Mouse (Mus musculus) hindbrain, embryonic 15.5 days (tissue): ENCODE results near the gene Cox6a1. TPM values are rescaled to one million over a fixed set of nuclear protein-coding genes. Genes with fewer than 3 reads are reported as not detected.
A peak's percentile ranks its signal among the peaks of the same experiment; 100 is the strongest.
"Not testable (repeated sequence)": the region's sequence is repeated elsewhere in the genome, so short reads cannot be mapped to it uniquely, and the experiment has no call there.

Experiments used
- ATAC-seq: fragments of 200-750 bp; cut with Nextera tagmentation; 2 replicates; pipeline ENCODE4 v1.8.0; 2017; ENCODE audit warnings: low read depth, moderate number of reproducible peaks, moderate TSS enrichment; ENCODE audit not compliant: low FRiP score
- H3K27ac ChIP-seq: fragments of 300-500 bp; sonication (generic); replicated peaks from 2 replicates; pipeline ENCODE4 v1.5.1; 2015; ENCODE audit warnings: mild to moderate bottlenecking, inconsistent platforms
- H3K27me3 ChIP-seq: fragments of 300-500 bp; sonication (generic); 2 replicates; pipeline ENCODE4 v1.6.1; 2015; ENCODE audit warnings: control low read depth, inconsistent platforms
- H3K36me3 ChIP-seq: fragments of 300-500 bp; sonication (generic); 2 replicates; pipeline ENCODE4 v1.6.1; 2015; ENCODE audit warnings: control low read depth, inconsistent platforms
- H3K4me1 ChIP-seq: fragments of 300-500 bp; sonication (generic); replicated peaks from 2 replicates; pipeline ENCODE4 v1.6.1; 2015; ENCODE audit warnings: control low read depth, inconsistent platforms
- H3K4me2 ChIP-seq: fragments of 300-500 bp; sonication (generic); 2 replicates; pipeline ENCODE4 v1.6.1; 2015; ENCODE audit warnings: moderate library complexity, mild to moderate bottlenecking, inconsistent platforms
- H3K4me3 ChIP-seq: fragments of 300-500 bp; sonication (generic); 2 replicates; pipeline ENCODE4 v1.5.1; 2015; ENCODE audit warnings: mild to moderate bottlenecking, inconsistent platforms
- H3K9ac ChIP-seq: fragments of 300-500 bp; sonication (generic); 2 replicates; pipeline ENCODE4 v1.6.1; 2015; ENCODE audit warnings: inconsistent platforms
- H3K9me3 ChIP-seq: fragments of 300-500 bp; sonication (generic); 2 replicates; pipeline ENCODE4 v1.6.1; 2016; ENCODE audit warnings: control low read depth, inconsistent platforms
- WGBS: fragments of 180-500 bp; shearing (Covaris S2); methylation state at CpG from one replicate; pipeline ENCODE4 v1.1.7; 2015; 5-methylcytosine and 5-hydroxymethylcytosine counted together
- polyA plus RNA-seq: library from polyadenylated mRNA; unstranded; fragments of >200 nt; fragmentation: Nextera tagmentation; extraction: Ambion mirVana; gene quantifications from 2 replicates; pipeline ENCODE4 v1.2.1, GENCODE M21; 2015

Gene Cox6a1
- 1,223 and 1,255 TPM in 2 replicates for polyA plus RNA-seq

DNA sequence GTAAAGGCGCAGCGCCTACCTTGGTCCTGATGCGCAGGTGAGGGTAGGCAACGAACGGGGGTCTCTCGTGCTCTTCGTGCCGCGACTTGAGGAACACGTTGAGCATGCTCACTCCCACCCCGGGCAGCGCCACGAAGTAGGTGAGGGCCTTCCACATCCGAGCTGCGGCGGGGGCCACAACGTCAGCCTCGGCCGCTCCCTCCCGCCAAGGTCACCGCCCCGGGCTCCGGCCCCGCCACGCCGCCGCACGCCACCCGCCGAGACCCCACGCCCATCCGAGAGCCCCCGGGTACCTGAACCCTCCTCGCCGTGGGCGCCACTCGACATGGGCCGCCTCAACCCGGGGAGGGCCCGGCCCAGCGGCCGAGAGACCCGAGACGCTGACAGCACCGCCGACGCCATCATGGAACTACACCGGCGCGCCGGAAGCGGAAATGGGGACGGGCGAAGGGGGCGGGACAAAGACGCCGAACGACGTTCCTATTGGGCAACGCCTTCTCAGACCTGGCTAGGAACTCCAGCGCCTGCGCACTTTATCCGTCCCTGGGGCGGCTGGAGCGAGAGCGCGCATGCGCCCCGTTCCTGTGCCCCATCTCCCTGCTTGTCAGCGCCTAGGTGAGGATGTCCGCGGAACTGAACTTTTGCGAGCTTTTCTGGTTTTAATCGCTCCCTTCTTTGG lies at the start of gene Cox6a1:
Gene Cox6a1, minus strand, starts transcription at position 436 of the 679 bp plus-strand sequence.
- Histone ChIP-seq H3K4me3 (peak within 1 kb of the TSS; percentile 97), H3K9me3 (no peaks in the 10 kb centered on the region), H3K9ac (peak within 1 kb of the TSS; percentile 93), H3K4me1 (peaks cover 19% of the 10 kb centered on the region), H3K27me3 (no peaks in the 10 kb centered on the region), H3K36me3 (peaks cover 25% of the 10 kb centered on the region), H3K27ac (peak within 1 kb of the TSS; percentile 84), H3K4me2 (peak within 1 kb of the TSS; percentile 87)
- WGBS, result under 1% methylated on average over 73 of the region's 74 CpGs
- peak; percentile 96 for ATAC-seq

DNA sequence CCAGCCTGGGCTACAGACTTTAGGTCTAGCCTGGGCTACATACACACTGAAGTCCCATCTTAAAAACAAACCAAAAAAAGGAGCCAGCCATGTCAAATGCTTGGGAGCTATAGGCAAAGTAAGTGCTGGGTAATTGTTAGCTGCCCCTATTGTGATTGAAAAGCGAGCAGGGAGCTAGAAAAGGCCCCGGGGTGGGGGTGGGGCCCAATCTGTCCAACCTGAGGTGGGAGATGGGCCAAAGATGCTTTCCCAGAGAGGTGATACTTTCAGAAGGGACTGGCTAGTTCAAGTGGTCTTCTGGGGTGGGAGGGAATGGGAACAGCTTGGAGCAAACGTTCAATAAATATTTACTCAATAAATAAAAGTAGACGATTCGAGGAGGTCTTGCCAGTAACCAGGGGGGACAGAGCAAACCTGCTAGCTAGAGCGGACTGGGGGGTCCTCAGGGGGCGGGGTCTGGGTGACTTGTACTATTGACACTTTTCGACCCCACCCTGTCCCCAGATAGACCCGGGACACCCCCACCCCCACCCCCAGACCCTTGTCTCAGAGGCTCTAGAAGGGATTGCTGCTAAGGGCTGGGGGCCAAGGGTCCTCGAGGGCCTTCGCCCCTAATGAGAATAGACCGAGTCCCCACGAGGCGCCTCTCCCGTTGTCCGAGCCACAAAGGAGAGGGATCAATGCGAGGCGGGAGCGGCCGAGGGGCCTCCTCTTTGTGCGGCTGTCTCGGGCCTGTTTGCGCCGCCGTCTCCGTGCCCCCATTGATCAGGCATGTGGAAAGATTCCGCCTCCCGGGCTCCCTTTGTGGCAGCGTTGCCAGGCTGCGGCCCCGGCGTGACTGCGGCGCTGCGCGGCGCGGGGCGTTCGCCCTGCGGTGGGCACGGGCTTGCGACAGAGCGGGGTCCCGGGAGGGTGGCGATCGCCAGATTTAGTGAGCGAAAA lies 49.3 kb upstream of the Cox6a1 start:
- ATAC-seq, result peak; percentile 81
- no peaks in the 10 kb centered on the region for H3K36me3 ChIP-seq
- H3K27me3 ChIP-seq, result no peaks in the 10 kb centered on the region
- WGBS, result 2% methylated on average over 47 of the region's 48 CpGs
- no peaks in the 10 kb centered on the region for H3K9me3 ChIP-seq
- H3K27ac ChIP-seq, result peak overlapping the region; percentile 80
- H3K4me3 ChIP-seq, result peak overlapping the region; percentile 37
- peaks cover 13% of the 10 kb centered on the region for H3K4me1 ChIP-seq
- peak overlapping the region; percentile 84 for H3K4me2 ChIP-seq
- peak overlapping the region; percentile 43 for H3K9ac ChIP-seq

DNA sequence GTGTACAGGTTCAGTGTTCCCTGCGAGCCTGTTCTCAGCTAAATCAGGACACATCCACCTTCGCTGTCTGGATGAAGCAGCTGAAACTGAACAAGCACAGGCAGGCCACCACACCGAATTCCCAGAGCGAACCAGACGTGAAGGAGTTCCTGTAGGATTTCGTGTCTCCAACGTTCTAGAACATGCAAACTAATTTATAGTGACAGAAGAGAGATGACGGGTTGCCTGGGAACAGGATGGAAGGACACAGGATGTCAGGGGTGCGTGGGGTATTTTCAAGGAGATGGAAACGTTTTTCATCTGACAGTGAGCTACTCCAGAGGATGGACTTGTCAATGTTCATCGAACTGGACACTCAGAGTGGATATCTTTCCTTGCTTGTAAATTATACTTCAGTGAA lies 47.9 kb upstream of the Cox6a1 start:
- H3K27ac ChIP-seq, result no peak overlapping the region
- H3K4me3 ChIP-seq, result no peak overlapping the region
- no peak overlapping the region for H3K9ac ChIP-seq
- no peaks in the 10 kb centered on the region for H3K27me3 ChIP-seq
- no peak overlapping the region for H3K4me2 ChIP-seq
- H3K36me3 ChIP-seq, result no peaks in the 10 kb centered on the region
- no peaks in the 10 kb centered on the region for H3K9me3 ChIP-seq
- WGBS, result 52% methylated on average over 11 of the region's 11 CpGs
- H3K4me1 ChIP-seq, result peaks cover 13% of the 10 kb centered on the region
- ATAC-seq, result no peak

DNA sequence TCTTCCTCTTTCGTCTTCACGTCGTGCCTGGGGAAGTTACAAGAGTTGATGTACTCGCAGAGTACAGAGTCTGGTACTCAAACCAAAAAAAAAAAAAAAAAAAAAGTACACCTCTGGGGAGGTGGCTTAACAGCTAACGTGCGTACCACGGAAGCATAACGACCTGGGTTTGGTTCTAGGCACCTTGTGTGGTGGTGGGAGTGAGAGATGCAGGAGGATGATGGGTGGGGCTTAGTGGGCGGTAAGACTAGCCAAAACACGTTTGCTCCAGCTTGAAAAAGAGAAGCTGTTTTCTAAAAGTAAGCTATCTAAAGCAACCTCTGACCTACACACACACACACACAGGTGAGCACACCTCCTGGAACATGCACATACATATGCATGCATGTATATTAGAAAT lies 46.1 kb upstream of the Cox6a1 start:
- ATAC-seq, result no peak

DNA sequence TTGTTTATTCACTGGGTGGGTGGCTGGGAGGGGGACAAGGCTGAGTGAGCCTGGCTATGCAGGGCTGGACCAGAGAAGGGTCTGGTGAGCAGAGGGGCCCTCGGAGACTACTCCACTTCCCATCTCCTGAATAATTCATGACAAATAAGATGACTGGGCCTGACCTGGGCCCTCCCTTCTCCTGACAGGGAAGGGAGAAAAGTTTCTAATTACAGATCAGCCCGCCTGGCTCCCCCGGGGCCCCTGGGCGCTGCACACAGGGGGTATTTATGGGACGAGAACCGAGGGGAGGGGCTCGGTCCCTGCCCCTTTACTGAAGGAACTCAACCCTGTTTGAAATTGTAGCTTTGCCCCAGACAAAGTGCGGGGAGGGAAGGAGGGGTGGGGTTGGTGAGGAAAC lies 45.4 kb upstream of the Cox6a1 start:
- Histone ChIP-seq H3K9me3 (no peaks in the 10 kb centered on the region), H3K9ac (no peak overlapping the region), H3K4me1 (peaks cover 13% of the 10 kb centered on the region), H3K27me3 (no peaks in the 10 kb centered on the region), H3K4me3 (no peak overlapping the region), H3K27ac (no peak overlapping the region), H3K4me2 (no peak overlapping the region), H3K36me3 (no peaks in the 10 kb centered on the region)
- no peak for ATAC-seq
- 5% methylated on average over 8 of the region's 8 CpGs for WGBS

More for the DNA sequence above, 46.1 kb upstream of the Cox6a1 start:
- Histone ChIP-seq H3K4me2 (no peak overlapping the region), H3K4me3 (no peak overlapping the region), H3K27ac (no peak overlapping the region), H3K4me1 (peaks cover 13% of the 10 kb centered on the region), H3K27me3 (no peaks in the 10 kb centered on the region), H3K36me3 (no peaks in the 10 kb centered on the region), H3K9me3 (no peaks in the 10 kb centered on the region), H3K9ac (no peak overlapping the region)
- WGBS, result 34% methylated on average over 10 of the region's 10 CpGs

DNA sequence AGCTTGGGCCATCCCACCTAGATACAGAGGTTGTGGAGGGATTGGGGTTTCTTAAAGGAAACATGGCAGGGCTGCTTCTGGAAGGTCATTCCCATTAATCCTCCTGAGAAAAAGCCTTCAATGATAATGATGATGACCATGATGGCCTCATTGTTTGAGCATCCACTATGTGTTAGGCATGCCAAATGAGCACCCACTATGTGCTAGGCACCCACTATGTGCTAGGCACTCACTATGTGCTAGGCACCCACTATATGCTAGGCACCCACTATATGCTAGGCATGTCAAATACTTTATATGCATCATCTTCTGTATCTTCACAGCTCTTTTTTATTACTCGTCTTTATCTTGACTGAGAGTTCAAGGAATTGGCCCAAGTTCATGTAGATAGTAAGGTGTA lies 44.2 kb upstream of the Cox6a1 start:
- no peak for ATAC-seq
- Histone ChIP-seq H3K27me3 (no peaks in the 10 kb centered on the region), H3K9ac (no peak overlapping the region), H3K4me2 (no peak overlapping the region), H3K4me3 (no peak overlapping the region), H3K36me3 (no peaks in the 10 kb centered on the region), H3K27ac (no peak overlapping the region), H3K9me3 (no peaks in the 10 kb centered on the region), H3K4me1 (peaks cover 4% of the 10 kb centered on the region)
- WGBS, result 93% methylated on average over 1 of the region's 1 CpGs

DNA sequence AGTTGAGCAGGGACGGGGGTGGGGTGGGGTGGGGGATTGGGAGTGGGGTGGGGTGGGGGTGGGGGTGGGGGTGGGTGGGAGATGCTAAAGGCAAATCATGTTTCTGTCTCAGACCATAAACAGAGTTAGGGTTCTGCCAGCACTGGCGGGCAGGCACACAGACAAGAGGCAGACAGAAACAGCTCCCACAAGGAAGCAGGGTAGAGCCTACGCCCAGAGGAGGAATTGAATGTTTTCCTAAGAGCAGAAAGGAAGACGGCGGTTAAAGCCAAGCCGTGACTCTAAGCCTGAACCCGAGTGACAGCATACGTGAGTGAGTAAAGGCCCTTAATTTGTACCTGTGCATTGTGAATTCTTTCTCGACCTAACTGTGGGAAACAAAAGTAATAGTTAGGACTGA lies 43.2 kb upstream of the Cox6a1 start:
- Histone ChIP-seq H3K4me1 (no peaks in the 10 kb centered on the region), H3K9ac (no peak overlapping the region), H3K27ac (no peak overlapping the region), H3K27me3 (no peaks in the 10 kb centered on the region), H3K4me3 (no peak overlapping the region), H3K9me3 (no peaks in the 10 kb centered on the region), H3K4me2 (no peak overlapping the region), H3K36me3 (no peaks in the 10 kb centered on the region)
- 37% methylated on average over 9 of the region's 9 CpGs for WGBS
- no peak for ATAC-seq

DNA sequence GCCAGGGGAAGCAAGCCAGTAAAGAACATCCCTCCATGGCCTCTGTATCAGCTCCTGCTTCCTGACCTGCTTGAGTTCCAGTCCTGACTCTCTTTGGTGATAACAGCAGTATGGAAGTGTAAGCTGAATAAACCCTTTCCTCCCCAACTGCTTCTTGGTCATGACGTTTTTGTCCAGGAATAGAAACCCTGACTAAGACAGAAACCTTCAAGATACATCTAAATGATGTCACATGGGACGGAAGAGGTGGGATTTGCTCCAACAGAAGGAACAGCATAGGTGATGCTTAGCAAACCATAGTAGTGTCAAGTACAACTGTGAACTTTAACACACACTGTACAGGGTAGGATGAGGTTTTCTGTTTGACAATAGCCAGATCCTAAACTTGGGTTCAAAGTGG lies 30.1 kb upstream of the Cox6a1 start:
- not testable (repeated sequence) for H3K4me2 ChIP-seq
- 86% methylated on average over 2 of the region's 2 CpGs for WGBS

DNA sequence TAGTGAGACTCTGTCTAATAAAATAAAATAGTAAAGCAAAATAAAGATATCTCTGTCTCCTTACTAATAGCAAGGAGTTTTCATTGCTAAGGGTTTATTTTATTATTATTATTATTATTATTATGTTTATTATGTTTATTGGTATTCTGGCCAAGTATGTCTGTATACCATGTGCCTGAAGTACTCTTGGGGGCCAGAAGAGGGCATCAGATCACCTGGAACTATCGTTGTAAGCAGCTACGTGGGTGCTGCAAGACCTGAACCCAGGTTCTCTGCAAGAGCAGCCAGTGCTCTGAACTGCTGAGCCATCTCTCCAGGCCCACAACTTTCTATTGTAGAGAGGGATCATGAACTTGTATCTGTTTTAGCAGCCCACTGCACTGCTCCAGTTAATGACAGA lies 26.7 kb upstream of the Cox6a1 start:
- WGBS, result 98% methylated on average over 2 of the region's 2 CpGs
- H3K9me3 ChIP-seq, result no peaks in the 10 kb centered on the region
- no peak for ATAC-seq
- H3K4me3 ChIP-seq, result no peak overlapping the region
- no peaks in the 10 kb centered on the region for H3K36me3 ChIP-seq
- no peaks in the 10 kb centered on the region for H3K27me3 ChIP-seq
- H3K9ac ChIP-seq, result no peak overlapping the region
- H3K27ac ChIP-seq, result no peak overlapping the region
- H3K4me1 ChIP-seq, result peaks cover 5% of the 10 kb centered on the region
- H3K4me2 ChIP-seq, result no peak overlapping the region

More for the DNA sequence above, 30.1 kb upstream of the Cox6a1 start:
- not testable (repeated sequence) for H3K36me3 ChIP-seq, H3K27ac ChIP-seq, H3K4me1 ChIP-seq, H3K27me3 ChIP-seq, H3K9ac ChIP-seq, H3K9me3 ChIP-seq, H3K4me3 ChIP-seq, ATAC-seq

DNA sequence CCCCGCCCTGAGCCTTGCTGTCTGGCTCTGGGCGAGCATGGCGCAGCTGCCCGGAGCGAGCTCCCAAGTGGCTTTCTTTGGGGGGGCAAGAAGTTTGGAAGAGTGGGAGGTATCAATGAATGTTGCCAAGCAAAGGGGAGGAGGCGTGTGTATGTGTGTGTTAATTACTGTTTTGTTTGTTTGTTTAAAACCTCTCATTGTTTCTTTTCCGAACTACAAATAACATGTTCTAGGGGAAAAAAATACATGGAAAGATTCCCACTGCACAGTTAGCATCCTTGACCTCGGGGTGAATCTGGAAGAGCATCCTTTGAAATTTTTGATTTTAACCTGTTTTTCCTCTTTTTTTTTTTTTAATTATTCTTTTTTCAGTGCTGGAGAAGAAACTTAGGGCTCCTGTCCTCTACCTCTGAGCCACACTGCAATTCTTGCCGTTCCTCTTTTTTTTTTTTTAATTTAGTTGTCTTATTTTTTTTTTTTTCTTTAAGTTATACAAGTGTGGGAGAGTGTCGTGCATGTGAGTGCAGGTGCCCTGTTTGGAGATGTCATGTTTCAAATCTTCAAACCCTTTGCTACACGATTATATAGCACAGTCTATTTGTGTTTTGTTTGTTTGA lies 25.5 kb upstream of the Cox6a1 start:
- Histone ChIP-seq H3K4me1 (peaks cover 5% of the 10 kb centered on the region), H3K4me2 (peak overlapping the region; percentile 69), H3K27ac (0 out of 2 replicates have a peak overlapping the region, but pooled peaks have one; percentile 35), H3K27me3 (no peaks in the 10 kb centered on the region), H3K36me3 (no peaks in the 10 kb centered on the region), H3K9me3 (no peaks in the 10 kb centered on the region), H3K4me3 (peak overlapping the region; percentile 31), H3K9ac (peak overlapping the region; percentile 11; the same call in 1 of the 2 replicates)
- no peak for ATAC-seq
- WGBS, result 8% methylated on average over 11 of the region's 11 CpGs

DNA sequence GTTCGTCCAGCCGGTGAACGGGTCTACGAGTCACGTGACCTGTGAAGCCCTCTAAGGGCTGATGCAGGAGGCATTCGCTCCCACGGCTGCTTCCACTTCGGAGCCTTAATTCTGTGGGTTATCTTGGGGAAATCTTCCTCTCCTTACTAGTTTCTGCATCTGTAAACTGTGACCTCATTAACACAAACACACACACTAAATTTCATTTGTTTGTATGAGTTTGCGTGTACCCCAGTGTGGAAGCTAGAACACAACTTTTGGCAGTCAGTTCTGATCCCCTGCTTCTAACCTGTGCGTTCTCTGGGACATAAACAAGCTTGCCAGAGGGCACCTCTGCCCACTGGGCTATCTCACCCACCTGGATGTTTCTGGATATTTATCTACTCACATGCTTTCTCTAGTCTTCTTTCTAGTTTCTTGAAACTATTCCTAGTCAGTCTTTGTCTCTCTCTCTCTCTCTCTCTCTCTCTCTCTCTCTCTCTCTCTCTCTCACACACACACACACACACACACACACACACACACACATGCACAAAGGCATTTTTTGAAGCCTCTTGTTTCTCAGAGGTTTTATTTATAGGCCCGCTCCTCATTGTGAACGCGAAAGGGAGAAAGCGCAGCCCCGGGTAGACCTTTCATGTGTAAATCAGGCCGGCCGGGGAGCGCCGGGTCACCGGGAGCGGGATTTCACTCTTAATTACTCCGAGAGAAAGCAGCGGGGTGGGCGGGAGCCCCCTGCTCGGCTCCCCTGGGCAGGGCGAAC lies 24.8 kb upstream of the Cox6a1 start:
- Histone ChIP-seq H3K27ac (0 out of 2 replicates have a peak overlapping the region, but pooled peaks have one; percentile 35), H3K27me3 (no peaks in the 10 kb centered on the region), H3K9ac (peak overlapping the region; percentile 11; the same call in 1 of the 2 replicates), H3K4me2 (peak overlapping the region; percentile 69), H3K9me3 (no peaks in the 10 kb centered on the region), H3K4me3 (peak overlapping the region; percentile 31), H3K36me3 (no peaks in the 10 kb centered on the region), H3K4me1 (peaks cover 5% of the 10 kb centered on the region)
- ATAC-seq, result peak; percentile 54
- 6% methylated on average over 26 of the region's 26 CpGs for WGBS
